Mouse (Mus musculus) CH12.LX (cell line): Measurements from ENCODE around the gene Ccl20. TPM values are rescaled to one million over a fixed set of nuclear protein-coding genes. Genes with fewer than 3 reads are reported as not detected.

ENCODE experiments used
- DNase-seq: peaks from one replicate; pipeline ENCODE4 v3.0.0-alpha.2; 2013; ENCODE audit errors: extremely low read depth
- H3K27ac ChIP-seq: 2 replicates; pipeline ENCODE4 v1.5.1; 2012; ENCODE audit warnings: low read depth, mild to moderate bottlenecking, control low read depth, moderate library complexity; ENCODE audit not compliant: insufficient read depth
- H3K27me3 ChIP-seq: replicated peaks from 2 replicates; pipeline ENCODE3; 2012; ENCODE audit warnings: inconsistent platforms
- H3K36me3 ChIP-seq, 2 experiments: replicated peaks in 1 of 2; 2 replicates each; pipeline versions ENCODE3 to v1.6.1; 2012; ENCODE audit warnings: inconsistent platforms in 1 of 2, low read length in 1 of 2, mild to moderate bottlenecking in 1 of 2, mixed read lengths in 1 of 2, moderate library complexity in 1 of 2; ENCODE audit not compliant: control insufficient read depth in 1 of 2, insufficient read depth in 1 of 2
- H3K4me1 ChIP-seq, 2 experiments: 2 replicates each; pipeline ENCODE4 v1.6.1; 2012; ENCODE audit warnings: inconsistent platforms in 1 of 2, moderate library complexity in 1 of 2; ENCODE audit not compliant: insufficient read depth in 2 of 2, control insufficient read depth in 1 of 2
- H3K4me2 ChIP-seq: 2 replicates; pipeline ENCODE4 v1.6.1; 2012; ENCODE audit warnings: low read depth, mild to moderate bottlenecking, control low read depth; ENCODE audit not compliant: poor library complexity, insufficient read depth, severe bottlenecking
- H3K4me3 ChIP-seq, 3 experiments: fragments of 150-350 bp in 1 of 3; sonication (generic) in 1 of 3; replicated peaks in 1 of 3; 2 replicates each; pipeline versions ENCODE3 to v1.5.1; 2011 to 2012; ENCODE audit warnings: low read depth in 2 of 3, low read length in 2 of 3, mild to moderate bottlenecking in 2 of 3, moderate library complexity in 2 of 3, control low read depth in 1 of 3, improper control_type of control experiment in 1 of 3, inconsistent platforms in 1 of 3, mixed read lengths in 1 of 3; ENCODE audit not compliant: poor library complexity in 1 of 3
- H3K79me2 ChIP-seq: replicated peaks from 2 replicates; pipeline ENCODE4 v1.6.1; 2012; ENCODE audit warnings: mild to moderate bottlenecking, moderate library complexity; ENCODE audit not compliant: control insufficient read depth, poor library complexity, insufficient read depth, severe bottlenecking; ENCODE audit errors: extremely low read depth
- H3K9ac ChIP-seq: 2 replicates; pipeline ENCODE4 v1.6.1; 2012; ENCODE audit warnings: low read depth, mild to moderate bottlenecking, control low read depth, moderate library complexity; ENCODE audit not compliant: insufficient read depth
- H3K9me3 ChIP-seq: replicated peaks from 2 replicates; pipeline ENCODE3; 2012; ENCODE audit warnings: low read length, inconsistent platforms, mixed read lengths
- BHLHE40 ChIP-seq: IDR thresholded peaks from 2 replicates; pipeline ENCODE4 v1.6.1; 2011; ENCODE audit warnings: mild to moderate bottlenecking, low read depth, low read length, improper control_type of control experiment
- CHD2 ChIP-seq: IDR thresholded peaks from 2 replicates; pipeline ENCODE4 v1.6.1; 2011; ENCODE audit warnings: low read length, improper control_type of control experiment
- IRF4 ChIP-seq: IDR thresholded peaks from 2 replicates; pipeline ENCODE4 v1.6.1; 2014; ENCODE audit warnings: low read depth, mild to moderate bottlenecking, inconsistent platforms, low read length, improper control_type of control experiment
- MYC ChIP-seq: IDR thresholded peaks from 2 replicates; pipeline ENCODE4 v1.6.1; 2011; ENCODE audit warnings: low read depth, mild to moderate bottlenecking, improper control_type of control experiment, low read length
- POLR2A ChIP-seq: IDR thresholded peaks from 2 replicates; pipeline ENCODE4 v1.6.1; 2011; ENCODE audit warnings: low read depth, mild to moderate bottlenecking, improper control_type of control experiment, low read length
- POLR2AphosphoS2 ChIP-seq: IDR thresholded peaks from 2 replicates; pipeline ENCODE4 v1.6.1; 2011; ENCODE audit warnings: low read depth, low read length, improper control_type of control experiment
- RCOR1 ChIP-seq: conservative IDR thresholded peaks from 2 replicates; pipeline ENCODE4 v1.6.1; 2012; ENCODE audit warnings: low read depth, mild to moderate bottlenecking, inconsistent platforms, low read length, improper control_type of control experiment
- TCF12 ChIP-seq: IDR thresholded peaks from 2 replicates; pipeline ENCODE4 v1.6.1; 2014; ENCODE audit warnings: low read depth, mild to moderate bottlenecking, inconsistent platforms, low read length, improper control_type of control experiment
- USF1 ChIP-seq: IDR thresholded peaks from 2 replicates; pipeline ENCODE4 v1.6.1; 2014; ENCODE audit warnings: low read depth, mild to moderate bottlenecking, inconsistent platforms, low read length, improper control_type of control experiment
- ZC3H11A ChIP-seq: IDR thresholded peaks from 2 replicates; pipeline ENCODE4 v1.6.1; 2012; ENCODE audit warnings: low read depth, mild to moderate bottlenecking, inconsistent platforms, low read length, improper control_type of control experiment
- ZKSCAN1 ChIP-seq: IDR thresholded peaks from 2 replicates; pipeline ENCODE4 v1.6.1; 2012; ENCODE audit warnings: low read depth, inconsistent platforms, low read length, improper control_type of control experiment, borderline replicate concordance
- ZNF384 ChIP-seq: IDR thresholded peaks from 2 replicates; pipeline ENCODE4 v1.6.1; 2012; ENCODE audit warnings: low read depth, low read length, improper control_type of control experiment, inconsistent platforms
- dilution Hi-C: fragments of 300-500 bp; cut with MboI; formaldehyde crosslinking; loops from 2 replicates; pipeline ENCODE4 v1.14.3; 2020; ENCODE audit warnings: low sequenced_read_pairs; ENCODE audit not compliant: extremely low pct_unique_long_range_greater_than_20kb, extremely low pct_ligation_motif_present
- in situ Hi-C: fragments of 300-500 bp; cut with MboI; formaldehyde crosslinking; loops from 3 replicates; pipeline ENCODE4 v1.14.3; 2019; ENCODE audit warnings: low sequenced_read_pairs, low pct_ligation_motif_present, low pct_unique_long_range_greater_than_20kb, mixed read lengths
- polyA plus RNA-seq: library from polyadenylated mRNA; unstranded; fragments of >175 nt; gene quantifications from 2 replicates; pipeline ENCODE4 v1.2.1, GENCODE M21; 2012; ENCODE audit warnings: low read depth; ENCODE audit not compliant: insufficient read length
- total RNA-seq, 2 experiments: library from RNA; depleted of rRNA; stranded (reverse); fragments of 300-350 nt in 1 of 2; fragments of >200 nt in 1 of 2; gene quantifications; 2 replicates each; pipeline ENCODE4 v1.2.3; 2012 to 2014

Ccl20 gene
- total and polyA plus RNA-seq, 3 experiments: 0.32 to 3.4 TPM; not detected in 1

GRCm38 (mm10) chr1:83096935-83097334 lies 19.6 kb upstream of the Ccl20 start:
- TF ChIP-seq USF1 (no peak), ZNF384 (no peak), POLR2AphosphoS2 (no peak), RCOR1 (no peak), TCF12 (no peak), MYC (no peak), ZKSCAN1 (no peak), BHLHE40 (no peak), CHD2 (no peak), ZC3H11A (no peak)
- TF ChIP-seq, all 38 proteins: peak for 0
- Histone ChIP-seq H3K4me3 (no peak overlapping the region), H3K4me2 (no peak overlapping the region), H3K27ac (no peak overlapping the region), H3K27me3 (no peaks in the 10 kb centered on the region), H3K9ac (no peak overlapping the region), H3K36me3 (no peaks in the 10 kb centered on the region), H3K4me1 (peaks cover 9 to 12% of the 10 kb centered on the region in 2 experiments; a peak in 3 of 4 replicates), H3K9me3 (no peaks in the 10 kb centered on the region), H3K79me2 (no peaks in the 10 kb centered on the region)
- no peak for DNase-seq
- dilution Hi-C loops (no loop called here), in situ Hi-C loops (no loop called here)

GRCm38 (mm10) chr1:83099160-83099559 lies 17.4 kb upstream of the Ccl20 start:
- DNase-seq: no peak
- Histone ChIP-seq H3K4me2 (no peak overlapping the region), H3K4me3 (no peak overlapping the region), H3K4me1 (peaks cover 15 to 17% of the 10 kb centered on the region in 2 experiments), H3K36me3 (no peaks in the 10 kb centered on the region), H3K9me3 (no peaks in the 10 kb centered on the region), H3K79me2 (no peaks in the 10 kb centered on the region), H3K9ac (no peak overlapping the region), H3K27ac (no peak overlapping the region), H3K27me3 (no peaks in the 10 kb centered on the region)
- in situ Hi-C loops (no loop called here), dilution Hi-C loops (no loop called here)
- TF ChIP-seq BHLHE40 (no peak), POLR2A (no peak), IRF4 (peak; percentile 52; the same call in 1 of the 2 replicates)

- Histone ChIP-seq H3K79me2 (no peaks in the 10 kb centered on the region), H3K27me3 (no peaks in the 10 kb centered on the region), H3K36me3 (no peaks in the 10 kb centered on the region), H3K4me3 (no peak overlapping the region), H3K4me2 (no peak overlapping the region), H3K4me1 (peaks cover 15 to 17% of the 10 kb centered on the region in 2 experiments), H3K27ac (no peak overlapping the region), H3K9me3 (no peaks in the 10 kb centered on the region), H3K9ac (no peak overlapping the region)
- no peak for TF ChIP-seq MYC
- dilution Hi-C loops (no loop called here), in situ Hi-C loops (no loop called here)
- no peak for DNase-seq
Observed at GRCm38 (mm10) chr1:83099580-83100137, 16.9 kb upstream of the Ccl20 start.
